Mouse (Mus musculus) bone marrow, adult 2 months (tissue): ENCODE results near the gene Usp37. TPM values are rescaled to one million over a fixed set of nuclear protein-coding genes. Genes with fewer than 3 reads are reported as not detected.
"Not testable (repeated sequence)": the region's sequence is repeated elsewhere in the genome, so short reads cannot be mapped to it uniquely, and the experiment has no call there.

Experiments used
- H3K27ac ChIP-seq: fragments of 200-500 bp; 2 replicates; pipeline ENCODE4 v1.5.1; 2012; ENCODE audit warnings: low read depth, mild to moderate bottlenecking, control low read depth, inconsistent platforms, low read length; ENCODE audit not compliant: control insufficient read depth, poor library complexity, insufficient read depth
- H3K4me1 ChIP-seq: fragments of 200-500 bp; 2 replicates; pipeline ENCODE4 v1.6.1; 2011; ENCODE audit warnings: low read length; ENCODE audit not compliant: control insufficient read depth, insufficient read depth
- H3K4me3 ChIP-seq: fragments of 200-500 bp; replicated peaks from 2 replicates; pipeline ENCODE3; 2011; ENCODE audit warnings: mild to moderate bottlenecking, low read depth, low read length, control low read depth; ENCODE audit not compliant: control insufficient read depth
- CTCF ChIP-seq: fragments of 200-500 bp; IDR thresholded peaks from 2 replicates; pipeline ENCODE4 v1.5.1; 2011; ENCODE audit warnings: low read length, control low read depth; ENCODE audit not compliant: control insufficient read depth, insufficient read depth
- POLR2A ChIP-seq: fragments of 200-500 bp; IDR thresholded peaks from 2 replicates; pipeline ENCODE4 v1.6.1; 2011; ENCODE audit warnings: low read depth, mild to moderate bottlenecking, control low read depth, low read length, borderline replicate concordance; ENCODE audit not compliant: control insufficient read depth
- WGBS: fragments of 180-500 bp; shearing (Covaris S2); methylation state at CpG from one replicate; pipeline ENCODE4 v1.1.7; 2018; 5-methylcytosine and 5-hydroxymethylcytosine counted together
- polyA plus RNA-seq: library from polyadenylated mRNA; stranded (reverse); fragments of >200 nt; gene quantifications from 2 replicates; pipeline ENCODE4 v1.2.4, GENCODE M21; 2011; ENCODE audit warnings: low replicate concordance; ENCODE audit not compliant: missing spikeins, insufficient read depth, insufficient read length

Usp37 gene
- polyA plus RNA-seq, 1 experiment: 10.1 TPM

- H3K4me3 ChIP-seq: peak overlapping the region; percentile 81
- TF ChIP-seq POLR2A: peak; percentile 93
- TF ChIP-seq CTCF: peak; percentile 75
- H3K27ac ChIP-seq: peak overlapping the region; percentile 88
- no peaks in the 10 kb centered on the region for H3K4me1 ChIP-seq
- under 1% methylated on average over 41 of the region's 41 CpGs for whole genome bisulfite sequencing
Observed at GRCm38 (mm10) chr1:74397268-74397918, 146.7 kb downstream of the Usp37 start.

GRCm38 (mm10) chr1:74396456-74397222 lies 147.4 kb downstream of the Usp37 start:
- not testable (repeated sequence) for H3K4me1 ChIP-seq
- peak overlapping the region; percentile 77 for H3K27ac ChIP-seq
- 7% methylated on average over 12 of the region's 12 CpGs for WGBS
- H3K4me3 ChIP-seq: peak overlapping the region; percentile 61

GRCm38 (mm10) chr1:74395290-74395689 lies 148.8 kb downstream of the Usp37 start:
- Histone ChIP-seq H3K4me1 (peaks cover under 1% of the 10 kb centered on the region; the same call in 1 of the 2 replicates), H3K4me3 (no peak overlapping the region), H3K27ac (no peak overlapping the region)
- WGBS: 90% methylated on average over 13 of the region's 13 CpGs
- TF ChIP-seq POLR2A: no peak
- TF ChIP-seq CTCF: no peak

- TF ChIP-seq CTCF (no peak), POLR2A (no peak)
- Histone ChIP-seq H3K4me1 (peaks cover 2% of the 10 kb centered on the region; the same call in 1 of the 2 replicates), H3K27ac (no peak overlapping the region), H3K4me3 (no peak overlapping the region)
- WGBS: 93% methylated on average over 15 of the region's 15 CpGs
Observed at GRCm38 (mm10) chr1:74394858-74395257, 149.2 kb downstream of the Usp37 start.

- no peak for TF ChIP-seq CTCF
- WGBS: 87% methylated on average over 9 of the region's 9 CpGs
- H3K4me3 ChIP-seq: no peak overlapping the region
- peaks cover 2% of the 10 kb centered on the region; the same call in 1 of the 2 replicates for H3K4me1 ChIP-seq
- H3K27ac ChIP-seq: no peak overlapping the region
Observed at GRCm38 (mm10) chr1:74394311-74394710, 149.8 kb downstream of the Usp37 start.

- Histone ChIP-seq H3K4me1 (peaks cover 2% of the 10 kb centered on the region; the same call in 1 of the 2 replicates), H3K27ac (no peak overlapping the region), H3K4me3 (no peak overlapping the region)
- 92% methylated on average over 9 of the region's 9 CpGs for WGBS
- no peak for TF ChIP-seq CTCF
- no peak for TF ChIP-seq POLR2A
Observed at GRCm38 (mm10) chr1:74393697-74394096, 150.4 kb downstream of the Usp37 start.

- H3K4me1 ChIP-seq: peaks cover 2% of the 10 kb centered on the region; the same call in 1 of the 2 replicates
- peak overlapping the region; percentile 99 for H3K27ac ChIP-seq
- WGBS: 25% methylated on average over 7 of the region's 7 CpGs
- TF ChIP-seq POLR2A: no peak
- H3K4me3 ChIP-seq: peak overlapping the region; percentile 98
Observed at GRCm38 (mm10) chr1:74393010-74393409, 151.1 kb downstream of the Usp37 start.

GRCm38 (mm10) chr1:74392446-74392994 lies 151.6 kb downstream of the Usp37 start:
- H3K4me1 ChIP-seq: peaks cover 2% of the 10 kb centered on the region; the same call in 1 of the 2 replicates
- 5% methylated on average over 16 of the region's 16 CpGs for WGBS
- H3K4me3 ChIP-seq: peak overlapping the region; percentile 98
- H3K27ac ChIP-seq: peak overlapping the region; percentile 99
- TF ChIP-seq CTCF (no peak), POLR2A (no peak)
